Mouse (Mus musculus): ENCODE measurements around the gene Inka2. TPM values are rescaled to one million over a fixed set of nuclear protein-coding genes. Genes with fewer than 3 reads are reported as not detected.

The Inka2 gene
- polyA plus RNA-seq, 1 experiment from 2014 or later: 0.46 TPM

DNA sequence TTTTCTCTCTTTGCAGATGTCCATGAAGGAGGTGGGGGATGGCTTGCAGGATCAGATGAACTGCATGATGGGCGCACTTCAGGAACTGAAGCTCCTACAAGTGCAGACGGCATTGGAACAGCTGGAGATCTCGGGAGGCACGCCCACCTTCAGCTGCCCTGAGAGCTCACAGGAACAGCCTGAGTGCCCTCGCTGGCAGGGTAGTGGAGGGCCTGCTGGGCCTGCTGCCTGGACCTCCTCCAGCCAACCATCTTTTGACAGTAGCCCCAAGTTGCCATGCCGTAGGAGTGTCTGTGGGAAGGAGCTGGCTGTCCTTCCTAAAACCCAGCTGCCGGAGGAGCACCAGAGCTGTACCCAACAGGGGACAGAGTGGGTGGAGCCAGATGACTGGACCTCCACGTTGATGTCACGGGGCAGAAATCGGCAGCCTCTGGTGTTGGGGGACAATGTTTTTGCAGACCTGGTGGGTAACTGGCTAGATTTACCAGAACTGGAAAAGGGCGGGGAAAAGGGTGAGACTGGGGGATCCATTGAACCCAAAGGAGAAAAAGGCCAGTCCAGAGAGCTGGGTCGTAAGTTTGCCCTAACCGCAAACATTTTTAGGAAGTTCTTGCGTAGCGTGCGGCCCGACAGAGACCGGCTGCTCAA, 12.1 kb downstream of the Inka2 start:
- WGBS: 62% methylated on average over 18 of the region's 18 CpGs
- peaks cover 17% of the 10 kb centered on the region; the same call in 1 of the 2 replicates for H3K4me1 ChIP-seq (ENCODE audit: control insufficient read depth, insufficient read depth, low read length)
- no peak overlapping the region for H3K27ac ChIP-seq (ENCODE audit: low read depth, low read length)
- no peaks in the 10 kb centered on the region for H3K36me3 ChIP-seq (ENCODE audit: control insufficient read depth, insufficient read depth, low read length)
- H3K27me3 ChIP-seq (ENCODE audit: control insufficient read depth, insufficient read depth, low read length): no peaks in the 10 kb centered on the region
- H3K9me3 ChIP-seq (ENCODE audit: control insufficient read depth, low read length): no peaks in the 10 kb centered on the region
- no peak overlapping the region for H3K4me3 ChIP-seq (ENCODE audit: low read length)
- no peak for ATAC-seq (ENCODE audit: low FRiP score, low TSS enrichment)
- H3K4me2 ChIP-seq (replicated peaks; ENCODE audit: low read depth, low read length): no peak overlapping the region
- no peak overlapping the region for H3K9ac ChIP-seq (ENCODE audit: low read depth, low read length)

DNA sequence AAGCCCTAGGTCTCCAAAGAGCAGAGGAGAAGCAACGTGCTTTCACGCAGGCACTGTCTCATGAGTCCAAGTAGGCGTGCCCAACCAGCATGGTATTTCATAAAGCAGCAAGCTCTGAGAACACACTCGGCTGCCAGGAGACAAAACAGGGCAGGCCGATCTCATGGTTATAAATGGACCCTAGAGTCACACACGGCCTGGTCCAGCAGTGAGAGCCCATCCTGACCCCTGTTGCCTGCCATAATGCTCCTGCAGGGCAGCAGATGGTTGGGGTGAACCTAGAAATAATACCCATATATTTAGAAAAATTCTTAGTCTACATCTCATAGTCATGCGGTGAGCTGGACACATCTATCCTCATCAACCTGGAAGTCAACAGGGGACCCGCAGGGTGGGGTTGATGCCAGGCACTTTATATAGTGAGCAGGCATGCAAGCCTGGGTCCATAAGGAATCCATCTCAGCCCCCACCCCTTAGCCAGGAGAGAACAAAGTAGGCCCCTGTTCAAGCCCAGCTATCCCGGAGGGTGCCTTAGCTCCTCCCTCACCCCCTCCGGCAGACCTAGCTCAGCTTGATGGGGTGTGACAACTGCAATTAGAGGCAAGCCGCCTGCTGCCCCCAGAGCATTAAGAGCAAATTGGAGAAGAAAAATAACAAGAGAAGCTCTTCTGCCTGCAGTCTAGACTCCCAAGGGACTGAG, 13.6 kb downstream of the Inka2 start:
- H3K4me3 ChIP-seq (ENCODE audit: low read length): no peak overlapping the region
- 47% methylated on average over 11 of the region's 11 CpGs for WGBS
- H3K9me3 ChIP-seq (ENCODE audit: control insufficient read depth, low read length): no peaks in the 10 kb centered on the region
- H3K27me3 ChIP-seq (ENCODE audit: control insufficient read depth, insufficient read depth, low read length): no peaks in the 10 kb centered on the region
- H3K36me3 ChIP-seq (ENCODE audit: control insufficient read depth, insufficient read depth, low read length): no peaks in the 10 kb centered on the region
- H3K27ac ChIP-seq (ENCODE audit: low read depth, low read length): no peak overlapping the region
- H3K4me2 ChIP-seq (replicated peaks; ENCODE audit: low read depth, low read length): no peak overlapping the region
- peak; percentile 68 for ATAC-seq (ENCODE audit: low FRiP score, low TSS enrichment)
- H3K4me1 ChIP-seq (ENCODE audit: control insufficient read depth, insufficient read depth, low read length): peaks cover 17% of the 10 kb centered on the region; the same call in 1 of the 2 replicates
- no peak overlapping the region for H3K9ac ChIP-seq (ENCODE audit: low read depth, low read length)

DNA sequence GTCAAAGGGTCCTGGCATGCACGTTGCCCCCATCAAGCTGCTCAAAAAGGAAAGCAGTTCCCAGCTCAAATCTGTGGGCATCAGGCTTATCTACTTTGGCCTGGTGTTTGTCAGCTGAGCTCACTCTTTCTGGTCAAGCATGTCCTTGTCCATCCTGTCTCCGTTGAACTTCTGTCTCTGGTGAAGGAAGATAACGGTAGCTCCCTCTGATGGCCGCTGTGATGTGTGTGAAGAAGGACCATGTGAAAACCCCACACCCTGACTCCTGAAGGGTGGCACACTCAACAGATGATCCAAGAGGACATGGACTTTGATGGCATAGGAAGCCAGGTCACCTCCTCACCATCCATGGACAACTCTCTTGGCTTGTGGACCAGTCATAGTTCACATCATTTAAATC, 14.3 kb downstream of the Inka2 start:
- 37% methylated on average over 4 of the region's 4 CpGs for WGBS
- no peak overlapping the region for H3K4me2 ChIP-seq (replicated peaks; ENCODE audit: low read depth, low read length)
- no peak overlapping the region for H3K9ac ChIP-seq (ENCODE audit: low read depth, low read length)
- no peaks in the 10 kb centered on the region for H3K27me3 ChIP-seq (ENCODE audit: control insufficient read depth, insufficient read depth, low read length)
- peaks cover 17% of the 10 kb centered on the region; the same call in 1 of the 2 replicates for H3K4me1 ChIP-seq (ENCODE audit: control insufficient read depth, insufficient read depth, low read length)
- no peak overlapping the region for H3K4me3 ChIP-seq (ENCODE audit: low read length)
- no peaks in the 10 kb centered on the region for H3K9me3 ChIP-seq (ENCODE audit: control insufficient read depth, low read length)
- no peak for ATAC-seq (ENCODE audit: low FRiP score, low TSS enrichment)
- no peak overlapping the region for H3K27ac ChIP-seq (ENCODE audit: low read depth, low read length)
- no peaks in the 10 kb centered on the region for H3K36me3 ChIP-seq (ENCODE audit: control insufficient read depth, insufficient read depth, low read length)

DNA sequence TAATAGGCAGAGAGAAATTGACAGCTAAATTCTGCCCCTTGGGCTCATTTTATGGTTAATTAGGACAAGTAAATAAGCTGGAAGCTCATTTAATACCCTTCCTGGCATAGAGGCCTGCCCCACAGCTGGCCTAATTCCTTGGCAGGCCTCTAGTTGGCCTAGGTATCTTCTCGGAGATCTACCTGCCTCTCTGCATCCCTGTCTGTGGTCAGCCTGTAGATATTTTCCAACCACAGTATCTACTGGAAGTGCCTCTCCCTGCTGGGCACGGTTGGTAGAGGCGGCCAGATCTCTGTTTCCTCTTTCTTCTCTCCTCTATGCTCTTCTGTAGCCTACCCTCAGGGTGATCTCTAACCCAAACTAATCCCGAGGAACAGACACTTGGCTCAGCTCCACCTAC, 15.6 kb downstream of the Inka2 start:
- H3K36me3 ChIP-seq (ENCODE audit: control insufficient read depth, insufficient read depth, low read length): no peaks in the 10 kb centered on the region; the same call in 1 of the 2 replicates
- no peaks in the 10 kb centered on the region for H3K27me3 ChIP-seq (ENCODE audit: control insufficient read depth, insufficient read depth, low read length)
- H3K27ac ChIP-seq (ENCODE audit: low read depth, low read length): no peak overlapping the region
- no peak for ATAC-seq (ENCODE audit: low FRiP score, low TSS enrichment)
- peaks cover 11% of the 10 kb centered on the region; the same call in 1 of the 2 replicates for H3K4me1 ChIP-seq (ENCODE audit: control insufficient read depth, insufficient read depth, low read length)
- H3K4me3 ChIP-seq (ENCODE audit: low read length): no peak overlapping the region
- no peak overlapping the region for H3K4me2 ChIP-seq (replicated peaks; ENCODE audit: low read depth, low read length)
- H3K9ac ChIP-seq (ENCODE audit: low read depth, low read length): no peak overlapping the region
- WGBS: 79% methylated on average over 4 of the region's 4 CpGs
- no peaks in the 10 kb centered on the region for H3K9me3 ChIP-seq (ENCODE audit: control insufficient read depth, low read length)

DNA sequence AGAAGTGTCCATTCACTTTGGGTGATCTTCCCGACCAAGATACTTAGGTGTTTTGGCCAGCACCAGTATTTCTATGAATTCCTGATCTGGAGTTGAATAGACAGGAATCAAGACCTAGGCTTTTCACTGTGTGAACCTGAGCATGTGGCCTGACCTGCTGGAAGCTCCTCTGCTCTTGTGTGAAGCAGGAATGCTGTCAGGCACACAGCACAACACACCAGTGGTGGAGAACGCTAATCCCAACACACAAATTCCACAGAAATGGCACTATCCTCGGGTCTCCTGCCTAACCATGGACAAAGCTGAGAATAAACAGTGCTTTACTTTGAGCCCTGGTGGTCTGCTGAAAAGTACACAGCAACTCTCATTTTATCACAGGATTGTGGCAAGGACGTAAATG, 16.1 kb downstream of the Inka2 start:
- Histone ChIP-seq H3K9me3 (ENCODE audit: control insufficient read depth, low read length) (no peaks in the 10 kb centered on the region), H3K4me3 (ENCODE audit: low read length) (no peak overlapping the region), H3K36me3 (ENCODE audit: control insufficient read depth, insufficient read depth, low read length) (no peaks in the 10 kb centered on the region; the same call in 1 of the 2 replicates), H3K27ac (ENCODE audit: low read depth, low read length) (no peak overlapping the region), H3K4me1 (ENCODE audit: control insufficient read depth, insufficient read depth, low read length) (peaks cover 11% of the 10 kb centered on the region; the same call in 1 of the 2 replicates), H3K27me3 (ENCODE audit: control insufficient read depth, insufficient read depth, low read length) (no peaks in the 10 kb centered on the region), H3K9ac (ENCODE audit: low read depth, low read length) (no peak overlapping the region), H3K4me2 (replicated peaks; ENCODE audit: low read depth, low read length) (no peak overlapping the region)
- ATAC-seq (ENCODE audit: low FRiP score, low TSS enrichment): no peak
- 71% methylated on average over 4 of the region's 4 CpGs for WGBS

DNA sequence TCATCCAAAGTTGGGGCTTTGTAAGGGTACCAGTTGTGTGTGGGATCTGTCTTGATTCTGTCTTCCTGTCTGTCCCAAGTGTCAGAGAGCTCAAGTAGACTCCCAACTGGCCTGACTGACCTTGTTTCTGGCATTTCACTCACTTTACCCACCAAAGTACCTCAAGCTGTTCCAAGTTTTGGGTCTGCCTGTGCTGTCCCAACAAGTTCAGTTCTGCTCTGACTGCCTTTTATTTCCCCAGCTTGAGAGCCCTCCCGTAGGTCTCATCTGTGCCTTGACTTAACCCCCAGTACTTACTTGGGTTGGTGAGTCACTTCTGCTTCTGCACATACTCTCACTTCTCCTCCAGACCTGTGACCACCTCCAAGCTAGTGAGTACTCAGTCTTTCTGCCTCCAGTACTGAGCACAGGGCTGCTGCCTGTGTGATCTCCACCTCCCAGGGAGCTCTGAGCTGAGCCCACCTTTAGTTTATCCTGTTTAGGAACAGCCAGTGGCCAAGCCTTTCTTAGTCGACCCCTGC, 17.3 kb downstream of the Inka2 start:
- no peak overlapping the region for H3K27ac ChIP-seq (ENCODE audit: low read depth, low read length)
- 83% methylated on average over 2 of the region's 2 CpGs for WGBS
- peaks cover 11% of the 10 kb centered on the region; the same call in 1 of the 2 replicates for H3K4me1 ChIP-seq (ENCODE audit: control insufficient read depth, insufficient read depth, low read length)
- H3K4me3 ChIP-seq (ENCODE audit: low read length): no peak overlapping the region
- H3K4me2 ChIP-seq (replicated peaks; ENCODE audit: low read depth, low read length): no peak overlapping the region
- ATAC-seq (ENCODE audit: low FRiP score, low TSS enrichment): no peak
- no peaks in the 10 kb centered on the region for H3K27me3 ChIP-seq (ENCODE audit: control insufficient read depth, insufficient read depth, low read length)
- H3K36me3 ChIP-seq (ENCODE audit: control insufficient read depth, insufficient read depth, low read length): no peaks in the 10 kb centered on the region; the same call in 1 of the 2 replicates
- H3K9ac ChIP-seq (ENCODE audit: low read depth, low read length): no peak overlapping the region
- no peaks in the 10 kb centered on the region for H3K9me3 ChIP-seq (ENCODE audit: control insufficient read depth, low read length)

DNA sequence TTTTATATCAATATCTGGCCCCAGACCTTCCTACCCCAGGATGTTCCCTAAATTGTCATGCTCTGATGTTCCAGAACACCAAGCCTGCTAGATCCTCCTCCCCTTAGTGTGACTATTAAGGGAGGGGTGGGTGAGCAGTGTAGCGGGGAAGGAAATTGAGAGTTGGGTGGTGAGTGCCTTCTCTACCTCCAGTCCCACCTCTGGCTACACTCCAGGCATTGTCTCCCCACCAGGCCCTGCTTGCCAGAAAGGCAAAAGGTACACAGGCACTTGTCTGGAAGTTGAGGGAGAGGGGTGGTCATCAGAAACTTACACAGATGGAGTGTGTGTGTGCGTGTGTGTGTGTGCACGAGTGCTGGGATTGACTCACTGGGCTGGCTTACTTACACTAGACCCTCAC, 18.1 kb downstream of the Inka2 start:
- no peak overlapping the region for H3K4me2 ChIP-seq (replicated peaks; ENCODE audit: low read depth, low read length)
- 82% methylated on average over 3 of the region's 3 CpGs for WGBS
- H3K27ac ChIP-seq (ENCODE audit: low read depth, low read length): no peak overlapping the region
- ATAC-seq (ENCODE audit: low FRiP score, low TSS enrichment): no peak
- H3K27me3 ChIP-seq (ENCODE audit: control insufficient read depth, insufficient read depth, low read length): no peaks in the 10 kb centered on the region
- no peaks in the 10 kb centered on the region; the same call in 1 of the 2 replicates for H3K36me3 ChIP-seq (ENCODE audit: control insufficient read depth, insufficient read depth, low read length)
- H3K4me3 ChIP-seq (ENCODE audit: low read length): no peak overlapping the region
- no peaks in the 10 kb centered on the region for H3K9me3 ChIP-seq (ENCODE audit: control insufficient read depth, low read length)
- H3K9ac ChIP-seq (ENCODE audit: low read depth, low read length): no peak overlapping the region
- peaks cover 11% of the 10 kb centered on the region; the same call in 1 of the 2 replicates for H3K4me1 ChIP-seq (ENCODE audit: control insufficient read depth, insufficient read depth, low read length)

DNA sequence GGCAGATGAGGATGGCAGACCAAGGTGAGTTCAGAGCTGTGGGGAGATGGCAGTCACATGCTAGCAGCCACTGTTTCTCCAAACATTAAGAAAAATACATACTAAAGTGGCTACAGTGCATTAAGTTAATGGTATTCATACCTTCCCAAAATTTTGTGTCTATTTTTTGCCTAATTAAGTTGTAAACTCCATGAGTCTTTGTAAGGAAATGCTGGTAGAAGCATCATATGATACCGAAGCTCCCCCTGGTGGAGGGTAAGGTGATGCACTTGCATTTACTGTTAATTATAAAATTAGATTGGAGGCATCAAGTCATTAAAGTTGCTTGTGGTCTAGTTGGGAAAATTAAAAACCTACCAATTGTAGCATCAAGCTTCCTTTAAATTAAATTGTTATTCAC, 21.6 kb downstream of the Inka2 start:
- no peak for ATAC-seq (ENCODE audit: low FRiP score, low TSS enrichment)
- no peak overlapping the region for H3K4me3 ChIP-seq (ENCODE audit: low read length)
- 3% methylated on average over 1 of the region's 1 CpGs for WGBS
- no peaks in the 10 kb centered on the region for H3K9me3 ChIP-seq (ENCODE audit: control insufficient read depth, low read length)
- H3K27me3 ChIP-seq (ENCODE audit: control insufficient read depth, insufficient read depth, low read length): no peaks in the 10 kb centered on the region
- no peaks in the 10 kb centered on the region for H3K4me1 ChIP-seq (ENCODE audit: control insufficient read depth, insufficient read depth, low read length)
- no peak overlapping the region for H3K4me2 ChIP-seq (replicated peaks; ENCODE audit: low read depth, low read length)
- H3K27ac ChIP-seq (ENCODE audit: low read depth, low read length): no peak overlapping the region
- H3K9ac ChIP-seq (ENCODE audit: low read depth, low read length): no peak overlapping the region
- H3K36me3 ChIP-seq (ENCODE audit: control insufficient read depth, insufficient read depth, low read length): peaks cover 9% of the 10 kb centered on the region; the same call in 1 of the 2 replicates

DNA sequence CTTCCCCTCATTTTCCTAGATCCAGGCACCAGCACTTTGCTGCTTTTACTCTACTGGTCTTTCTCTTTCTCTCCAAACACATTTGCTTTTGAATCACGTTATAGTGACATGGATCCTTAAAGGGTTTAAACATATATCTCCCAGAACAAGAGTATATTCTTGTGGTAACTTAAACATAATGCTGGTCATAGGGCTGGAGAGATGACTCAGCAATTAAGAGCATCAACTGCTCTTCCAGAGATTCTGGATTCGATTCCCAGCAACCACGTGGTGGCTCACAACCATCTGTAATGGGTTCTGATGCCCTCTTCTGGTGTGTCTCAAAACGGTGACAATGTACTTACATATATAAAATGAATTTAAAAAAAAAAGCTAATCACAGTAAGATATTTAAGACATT, 28.0 kb downstream of the Inka2 start:
- 93% methylated on average over 4 of the region's 4 CpGs for WGBS
- Histone ChIP-seq H3K27ac (ENCODE audit: low read depth, low read length) (no peak overlapping the region), H3K9ac (ENCODE audit: low read depth, low read length) (no peak overlapping the region), H3K27me3 (ENCODE audit: control insufficient read depth, insufficient read depth, low read length) (no peaks in the 10 kb centered on the region), H3K4me1 (ENCODE audit: control insufficient read depth, insufficient read depth, low read length) (no peaks in the 10 kb centered on the region), H3K4me3 (ENCODE audit: low read length) (no peak overlapping the region), H3K36me3 (ENCODE audit: control insufficient read depth, insufficient read depth, low read length) (peaks cover 26% of the 10 kb centered on the region; the same call in 1 of the 2 replicates), H3K9me3 (ENCODE audit: control insufficient read depth, low read length) (no peaks in the 10 kb centered on the region), H3K4me2 (replicated peaks; ENCODE audit: low read depth, low read length) (no peak overlapping the region)
- no peak for ATAC-seq (ENCODE audit: low FRiP score, low TSS enrichment)

All from kidney, embryonic 14.5 days (tissue).